Mouse (Mus musculus): ENCODE data around the gene Myl10.
A peak's percentile ranks its signal among the peaks of the same experiment; 100 is the strongest.

GRCm38 (mm10) chr5:136664497-136664896, 28.4 kb upstream of the Myl10 start:
- TF ChIP-seq CTCF (conservative IDR thresholded peaks at IDR 0.05; ENCODE audit: insufficient read depth, insufficient read length, low read depth, low read length) (peak; percentile 89), POLR2A (IDR thresholded peaks at IDR 0.05; ENCODE audit: low read depth, low read length) (no peak)
